In genomic region chr9:65606321-65607109, GRCm38 (mm10) we compare ENCODE assay signal across 11 mouse cellular contexts. TPM values are rescaled to one million over a fixed set of nuclear protein-coding genes. Genes with fewer than 3 reads are reported as not detected.
DNase-seq lines count a peak whose midpoint lies in the region; ATAC-seq lines count a peak whose summit lies in the region.
"Had no signal": no experiment of that assay in that cellular context is flagged by ENCODE, and none has a peak within 500 bp of the region (broad histone marks: within the 10 kb centered on the region; RNA-seq: fewer than 3 reads in every experiment).

No protein-coding gene starts in this region.

- 0 out of 2 replicates have a peak overlapping the region, but pooled peaks have one; percentile 14 for H3K9ac ChIP-seq in lung, embryonic 16.5 days (ENCODE audit: low read length)
- no peak overlapping the region for H3K9ac ChIP-seq in stomach, embryonic 14.5 days (replicated peaks; ENCODE audit: low read depth, low read length)

- WGBS in lung, embryonic 16.5 days, result 44% methylated on average over 9 of the region's 9 CpGs
- 38% methylated on average over 9 of the region's 9 CpGs for WGBS in stomach, embryonic 14.5 days

- no peaks in the 10 kb centered on the region for H3K27me3 ChIP-seq in lung, embryonic 16.5 days (ENCODE audit: control insufficient read depth, insufficient read depth, low read depth, low read length)
- no peaks in the 10 kb centered on the region for H3K27me3 ChIP-seq in stomach, embryonic 14.5 days (ENCODE audit: control insufficient read depth, insufficient read depth, low read length)

- 0 out of 2 replicates have a peak overlapping the region, but pooled peaks have one; percentile 4 for H3K27ac ChIP-seq in lung, embryonic 16.5 days (ENCODE audit: low read length)
- H3K27ac ChIP-seq in stomach, embryonic 14.5 days (ENCODE audit: low read length), result peak overlapping the region; percentile 86
- H3K27ac ChIP-seq: hindbrain, postnatal 0 days had no signal

- ATAC-seq in lung, embryonic 16.5 days (ENCODE audit: low read depth), result no peak
- ATAC-seq in stomach, embryonic 14.5 days (ENCODE audit: insufficient number of reproducible peaks, insufficient read depth, low FRiP score, low read depth), result peak; percentile 56; the same call in 1 of the 2 replicates

- DNase-seq in adrenal gland, adult 8-10 months, result peak; percentile 25
- no peak for DNase-seq in adrenal gland, postnatal 4 days (ENCODE audit: low spot score in 2 of 2)
- no peak for DNase-seq in lung, postnatal 10 days
- DNase-seq in adrenal gland, postnatal 36 days, result peak; percentile 30 to 36
- no peak for DNase-seq in adipocyte (ENCODE audit: low spot score)
- DNase-seq in cerebellum, postnatal 14 days, result no peak

- no peaks in the 10 kb centered on the region for H3K36me3 ChIP-seq in lung, embryonic 16.5 days (ENCODE audit: control insufficient read depth, insufficient read depth, low read length)
- H3K36me3 ChIP-seq in stomach, embryonic 14.5 days (ENCODE audit: control insufficient read depth, insufficient read depth, low read length), result no peaks in the 10 kb centered on the region

- H3K4me3 ChIP-seq in lung, embryonic 16.5 days (ENCODE audit: low read length), result no peak overlapping the region
- H3K4me3 ChIP-seq in stomach, embryonic 14.5 days (ENCODE audit: low read depth, low read length), result no peak overlapping the region
- H3K4me3 ChIP-seq: erythroblast, embryonic 14.5 days had no signal

- H3K4me2 ChIP-seq in lung, embryonic 16.5 days (ENCODE audit: low read depth, low read length), result no peak overlapping the region
- no peak overlapping the region for H3K4me2 ChIP-seq in stomach, embryonic 14.5 days (replicated peaks; ENCODE audit: low read depth, low read length)

- H3K4me1 ChIP-seq in lung, embryonic 16.5 days (replicated peaks; ENCODE audit: control insufficient read depth, insufficient read depth, low read length), result peaks cover 4% of the 10 kb centered on the region; the same call in 1 of the 2 replicates
- H3K4me1 ChIP-seq in stomach, embryonic 14.5 days (ENCODE audit: control insufficient read depth, insufficient read depth, low read length), result peaks cover 12% of the 10 kb centered on the region

- no peaks in the 10 kb centered on the region for H3K9me3 ChIP-seq in lung, embryonic 16.5 days (ENCODE audit: control insufficient read depth, low read length)
- no peaks in the 10 kb centered on the region for H3K9me3 ChIP-seq in stomach, embryonic 14.5 days (ENCODE audit: control insufficient read depth, low read depth, low read length)

RNA-seq across cellular contexts. Expression of gene Pif1, which starts 19.6 kb away (rescaled TPM):
- total RNA-seq in adrenal gland, adult 8-10 months (2022), result under 1 TPM in 3 of 4 experiments, not detected in 1; 0.06 to 0.49 (median 0.22) TPM
- 1 to 10 TPM; 4.8 to 4.9 TPM for total RNA-seq in adrenal gland, postnatal 4 days (2021)
- 16.1 and 17.0 TPM in 2 replicates for polyA plus RNA-seq in lung, embryonic 16.5 days (2015; fragmentation: Nextera tagmentation; extraction: Ambion mirVana)
- under 1 TPM; 0.46 to 0.92 TPM for total RNA-seq in adrenal gland, postnatal 36 days (2021)
- polyA plus RNA-seq in stomach, embryonic 14.5 days (2014; fragmentation: Nextera tagmentation; extraction: Ambion mirVana), result 9.9 and 11.0 TPM in 2 replicates
- total RNA-seq: heart, adult 8-10 months had no signal

RNA-seq across cellular contexts. Expression of gene Rbpms2, which starts 22.9 kb away (rescaled TPM):
- 100 to 1,000 TPM in 1 of 4 experiments, 10 to 100 TPM in 3; 50.0 to 107 (median 75.9) TPM for total RNA-seq in adrenal gland, adult 8-10 months (2022)
- 10 to 100 TPM; 45.2 to 45.6 TPM for total RNA-seq in adrenal gland, postnatal 4 days (2021)
- polyA plus RNA-seq in lung, embryonic 16.5 days (2015; fragmentation: Nextera tagmentation; extraction: Ambion mirVana), result 10.8 and 14.1 TPM in 2 replicates
- 10 to 100 TPM; 51.1 to 67.3 TPM for total RNA-seq in adrenal gland, postnatal 36 days (2021)
- 28.2 and 32.5 TPM in 2 replicates for polyA plus RNA-seq in stomach, embryonic 14.5 days (2014; fragmentation: Nextera tagmentation; extraction: Ambion mirVana)

RNA-seq across cellular contexts. Expression of gene Plekho2, which starts 26.7 kb away (rescaled TPM):
- total RNA-seq in adrenal gland, adult 8-10 months (2022), result 10 to 100 TPM; 52.6 to 84.0 (median 64.7) TPM
- 10 to 100 TPM; 44.7 to 45.4 TPM for total RNA-seq in adrenal gland, postnatal 4 days (2021)
- polyA plus RNA-seq in lung, embryonic 16.5 days (2015; fragmentation: Nextera tagmentation; extraction: Ambion mirVana), result 23.6 and 24.4 TPM in 2 replicates
- total RNA-seq in adrenal gland, postnatal 36 days (2021), result 10 to 100 TPM; 56.6 to 71.5 TPM
- 17.2 and 21.2 TPM in 2 replicates for polyA plus RNA-seq in stomach, embryonic 14.5 days (2014; fragmentation: Nextera tagmentation; extraction: Ambion mirVana)

Comparison
In these comparisons a context has a peak if more than half of its experiments do, and no peak if none do; other contexts are left out.
1. DNase-seq: peak in adrenal gland, adult 8-10 months (single experiment) and adrenal gland, postnatal 36 days (2 of 2); none in adrenal gland, postnatal 4 days (0 of 2), lung, postnatal 10 days (single experiment), adipocyte (single experiment) and cerebellum, postnatal 14 days (0 of 2).